Mouse (Mus musculus) embryo, embryonic 9.5 days (tissue): ENCODE measurements at regions not wholly inside any gene's neighbourhood (a gene's known extent, or its start where the extent isn't known, plus 50 kb on each side); places are given as distances from the start of the nearest gene placed in this dataset.
"Not testable (repeated sequence)": the region's sequence is repeated elsewhere in the genome, so short reads cannot be mapped to it uniquely, and the experiment has no call there.

Experiments used
- DNase-seq: peaks from one replicate; pipeline ENCODE4 v3.0.0-alpha.2; 2017; ENCODE audit errors: extremely low spot score

DNA sequence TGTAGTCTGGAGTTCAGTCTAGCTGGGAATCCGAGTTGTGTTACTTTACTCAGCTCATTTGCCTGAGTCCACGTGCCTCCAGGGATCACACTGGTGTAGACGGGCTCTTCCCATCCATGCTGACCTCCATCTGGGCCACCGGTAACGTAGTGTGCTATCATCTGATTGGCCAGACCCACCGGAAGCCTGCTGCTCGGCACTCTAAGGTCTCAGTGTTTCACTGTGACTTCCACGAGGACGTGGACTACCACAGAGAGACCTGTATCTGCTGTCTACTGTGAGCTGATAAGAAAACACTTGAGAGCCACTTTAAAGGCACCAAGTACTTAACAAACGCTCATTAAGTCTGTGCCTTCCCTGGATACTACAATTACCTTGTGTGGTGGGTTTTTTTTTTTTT is 262.8 kb upstream of the Nr5a2 start:
- no peak for DNase-seq

GRCm38 (mm10) chr1:137221087-137222057 is 261.1 kb upstream of the Nr5a2 start:
- peak; percentile 57 for DNase-seq

DNA sequence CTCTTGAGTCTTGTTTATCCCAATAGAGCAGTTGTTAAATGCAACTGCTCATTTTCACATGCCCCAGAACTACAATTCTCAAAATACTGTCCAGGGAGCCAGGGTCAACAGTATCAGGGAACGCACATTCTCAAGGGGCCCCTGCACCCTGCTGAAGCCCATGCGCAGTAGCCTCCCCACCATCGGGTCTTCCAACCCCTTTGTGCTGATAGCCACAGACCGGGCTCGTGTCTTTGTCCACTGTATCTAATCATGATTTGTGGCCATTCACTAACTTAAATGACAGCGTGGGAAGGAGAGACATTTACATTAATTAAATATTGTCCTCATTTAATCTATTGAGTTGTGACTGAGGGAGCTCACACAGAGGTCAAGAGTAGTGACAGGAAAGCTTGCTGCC is 260.0 kb upstream of the Nr5a2 start:
- DNase-seq: no peak

DNA sequence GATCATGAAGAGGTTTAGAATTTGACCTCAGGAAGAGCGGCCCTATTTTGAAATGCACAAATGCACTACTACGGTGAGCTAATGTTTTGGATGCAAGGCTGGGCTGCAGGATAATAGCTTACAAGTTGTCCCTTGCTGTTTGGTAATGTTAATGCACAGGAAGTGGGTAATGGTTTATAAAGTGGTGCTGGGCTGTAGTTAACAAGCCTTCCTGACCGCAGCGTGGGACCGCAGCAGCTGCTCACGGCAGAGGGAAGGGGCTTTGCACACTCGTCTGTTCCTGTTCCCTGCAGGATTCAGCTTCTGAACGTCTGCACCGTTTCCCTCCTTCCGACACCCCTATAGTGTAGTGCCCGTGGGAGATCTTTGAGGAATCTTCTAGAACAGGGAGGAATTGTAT is 258.4 kb upstream of the Nr5a2 start:
- no peak for DNase-seq

GRCm38 (mm10) chr1:137218096-137218495 is 257.8 kb upstream of the Nr5a2 start:
- no peak for DNase-seq

DNA sequence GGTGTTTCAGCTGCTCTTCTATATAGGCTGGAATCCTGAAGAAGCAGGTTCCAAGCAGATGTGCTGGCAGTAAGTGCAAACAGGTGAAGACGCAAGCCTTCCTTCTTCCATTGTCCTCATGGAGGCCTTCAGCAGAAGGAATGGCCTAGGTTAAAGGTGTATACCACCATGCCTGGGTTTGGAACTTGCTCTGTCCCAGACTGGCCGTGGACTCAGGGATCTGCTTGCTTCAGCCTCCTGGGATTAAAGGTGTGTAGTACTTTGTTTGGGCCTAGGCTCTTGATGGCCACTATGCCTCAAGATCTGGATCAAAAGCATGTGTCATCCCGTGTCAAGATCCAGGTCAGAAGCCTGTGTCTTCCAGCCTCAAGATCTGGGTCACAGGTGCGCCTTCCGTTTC is 257.0 kb upstream of the Nr5a2 start:
- DNase-seq: no peak

DNA sequence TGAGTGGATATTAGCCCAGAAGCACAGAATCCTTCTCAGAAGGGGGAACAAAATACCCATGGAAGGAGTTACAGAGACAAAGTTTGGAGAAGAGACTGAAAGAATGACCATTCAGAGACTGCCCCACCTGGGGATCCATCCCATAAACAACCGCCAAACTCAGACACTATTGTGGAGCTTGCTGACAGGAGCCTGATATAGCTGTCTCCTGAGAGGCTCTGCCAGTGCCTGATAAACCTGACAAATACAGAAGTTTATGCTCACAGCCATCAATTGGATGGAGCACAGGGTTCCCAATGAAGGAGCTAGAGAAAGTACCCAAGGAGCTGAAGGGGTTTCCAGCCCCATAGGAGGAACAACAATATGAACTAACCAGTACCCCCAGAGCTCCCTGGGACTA is 254.1 kb upstream of the Nr5a2 start:
- not testable (repeated sequence) for DNase-seq

DNA sequence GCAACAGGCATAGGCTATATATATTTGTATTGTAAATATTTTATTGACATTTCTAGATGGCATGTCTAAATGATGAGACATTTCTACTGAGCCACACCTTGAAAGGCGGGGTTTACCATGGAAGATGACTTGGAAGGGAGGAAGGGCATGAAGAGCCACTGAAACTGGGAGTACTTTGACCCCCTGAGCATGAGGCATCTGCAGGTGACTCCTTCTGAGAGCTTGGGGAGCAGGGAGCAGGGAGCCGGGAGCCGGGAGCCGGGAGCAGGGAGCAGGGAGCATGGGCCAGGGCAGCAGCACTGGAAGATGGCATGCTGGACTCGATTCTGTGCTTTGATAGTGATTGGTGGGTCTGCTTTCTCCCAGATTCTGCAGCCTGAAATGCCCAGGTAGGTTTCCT is 253.5 kb upstream of the Nr5a2 start:
- DNase-seq: no peak

- DNase-seq: no peak
Measured at GRCm38 (mm10) chr1:137212856-137213255, 252.6 kb upstream of the Nr5a2 start.

GRCm38 (mm10) chr1:137204371-137204770 is 244.1 kb upstream of the Nr5a2 start:
- DNase-seq: no peak

DNA sequence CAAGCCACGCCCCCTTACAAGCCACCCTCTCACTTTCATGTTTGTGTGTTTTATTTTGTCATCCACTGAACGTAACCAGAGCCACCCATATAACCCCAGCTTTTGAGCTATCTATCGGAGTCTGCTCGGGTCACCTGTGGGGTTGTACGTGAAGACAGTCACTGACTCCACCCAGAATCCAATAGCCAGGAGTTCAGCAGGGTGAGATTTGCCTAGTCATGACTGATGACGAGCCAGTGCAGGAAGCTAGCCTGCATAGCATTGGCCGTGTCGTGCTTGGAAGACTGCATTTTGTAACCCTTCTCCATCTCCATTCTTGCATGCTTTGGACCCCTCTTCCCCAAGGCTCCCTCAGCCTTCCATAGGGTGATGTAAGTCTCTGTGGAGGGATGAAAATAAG is 243.3 kb upstream of the Nr5a2 start:
- DNase-seq: no peak

GRCm38 (mm10) chr1:137200931-137201330 is 240.7 kb upstream of the Nr5a2 start:
- DNase-seq: no peak

DNA sequence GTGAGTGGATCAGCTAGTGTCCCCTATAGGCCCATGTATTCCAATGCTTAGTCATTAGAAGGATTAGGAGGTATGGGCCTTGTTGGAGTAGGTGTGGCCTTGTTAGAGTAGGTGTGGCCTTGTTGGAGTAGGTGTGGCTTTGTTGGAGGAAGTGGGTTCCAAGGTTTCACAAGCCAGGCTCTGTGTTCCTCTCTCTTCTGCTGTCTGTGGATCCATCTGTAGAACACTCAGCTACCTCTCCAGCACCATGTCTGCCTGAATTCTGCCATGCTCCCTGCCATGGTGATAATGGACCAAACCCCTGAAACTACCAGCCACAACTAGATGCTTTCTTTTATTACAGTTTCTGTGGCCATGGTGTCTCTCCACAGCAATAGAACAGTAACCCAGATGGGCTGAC is 235.7 kb upstream of the Nr5a2 start:
- no peak for DNase-seq

DNA sequence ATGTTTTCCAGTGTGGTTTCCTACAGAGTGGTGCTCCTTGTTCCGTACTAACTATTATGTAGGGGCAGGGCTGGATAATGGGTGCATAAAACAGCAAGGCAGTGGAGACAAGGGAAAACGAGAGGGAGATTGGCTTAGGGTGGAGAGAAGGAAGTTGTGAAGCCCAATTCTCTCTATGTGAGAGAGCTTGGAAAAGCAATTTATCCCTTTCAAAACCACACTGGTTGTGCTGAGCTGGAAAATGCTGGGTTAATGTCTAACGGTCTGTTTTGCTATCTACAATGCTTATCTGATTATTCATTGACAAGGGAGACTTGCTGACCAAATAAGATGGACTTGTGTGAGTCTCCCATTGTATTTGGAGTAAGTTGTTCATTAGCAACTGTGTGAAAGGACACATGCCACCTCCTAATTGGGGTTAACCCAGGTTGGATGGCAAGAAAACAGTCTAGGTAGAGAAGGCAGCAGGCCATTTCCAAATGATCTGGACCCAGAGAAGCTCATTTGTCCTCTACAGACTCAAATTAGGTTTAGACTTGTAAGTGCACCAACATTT is 234.9 kb upstream of the Nr5a2 start:
- DNase-seq: no peak

GRCm38 (mm10) chr1:137178231-137178630 is 218.0 kb upstream of the Nr5a2 start:
- DNase-seq: no peak

DNA sequence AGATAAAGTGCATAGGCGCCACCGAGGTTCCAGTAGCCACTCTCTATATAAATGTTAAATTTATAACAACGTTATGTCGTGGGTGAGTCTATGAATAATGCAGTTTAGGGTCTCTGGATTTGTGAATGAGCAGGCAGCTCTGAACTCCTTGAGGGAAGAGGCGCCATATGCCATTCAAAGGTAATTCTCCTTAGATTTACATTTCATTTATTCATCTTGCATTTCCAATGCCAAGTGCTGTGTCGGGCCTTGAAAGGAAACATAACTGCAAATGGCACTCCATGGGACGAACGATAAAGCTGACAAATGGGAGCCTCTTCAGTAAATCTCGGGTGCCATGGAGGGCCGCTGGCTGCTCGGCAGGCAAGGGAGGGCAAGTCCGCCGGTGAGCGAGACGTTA is 216.4 kb upstream of the Nr5a2 start:
- no peak for DNase-seq

- DNase-seq: peak; percentile 2
Measured at GRCm38 (mm10) chr1:137174081-137174480, 213.8 kb upstream of the Nr5a2 start.

GRCm38 (mm10) chr1:137172128-137172527 is 211.9 kb upstream of the Nr5a2 start:
- no peak for DNase-seq

GRCm38 (mm10) chr1:137171451-137171850 is 211.2 kb upstream of the Nr5a2 start:
- DNase-seq: no peak

DNA sequence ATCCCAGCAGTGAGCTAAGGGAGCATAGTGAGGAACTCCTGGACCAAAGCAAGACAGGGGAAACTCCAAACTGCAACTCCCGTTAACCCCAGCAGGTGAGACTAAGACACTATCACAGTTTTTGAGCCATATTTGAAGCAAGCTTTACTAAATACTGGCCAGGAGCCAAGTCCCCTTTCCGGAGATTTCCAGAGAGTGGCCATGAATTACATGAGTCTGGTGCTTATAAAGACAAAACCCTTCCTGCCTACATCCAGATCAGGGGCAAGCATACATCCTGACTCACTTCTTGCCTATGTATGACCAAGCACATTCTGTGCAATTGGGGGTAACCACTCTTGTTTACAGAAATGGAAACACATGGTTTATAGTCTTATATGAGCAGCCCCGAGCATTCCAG is 187.6 kb upstream of the Nr5a2 start:
- DNase-seq: no peak

DNA sequence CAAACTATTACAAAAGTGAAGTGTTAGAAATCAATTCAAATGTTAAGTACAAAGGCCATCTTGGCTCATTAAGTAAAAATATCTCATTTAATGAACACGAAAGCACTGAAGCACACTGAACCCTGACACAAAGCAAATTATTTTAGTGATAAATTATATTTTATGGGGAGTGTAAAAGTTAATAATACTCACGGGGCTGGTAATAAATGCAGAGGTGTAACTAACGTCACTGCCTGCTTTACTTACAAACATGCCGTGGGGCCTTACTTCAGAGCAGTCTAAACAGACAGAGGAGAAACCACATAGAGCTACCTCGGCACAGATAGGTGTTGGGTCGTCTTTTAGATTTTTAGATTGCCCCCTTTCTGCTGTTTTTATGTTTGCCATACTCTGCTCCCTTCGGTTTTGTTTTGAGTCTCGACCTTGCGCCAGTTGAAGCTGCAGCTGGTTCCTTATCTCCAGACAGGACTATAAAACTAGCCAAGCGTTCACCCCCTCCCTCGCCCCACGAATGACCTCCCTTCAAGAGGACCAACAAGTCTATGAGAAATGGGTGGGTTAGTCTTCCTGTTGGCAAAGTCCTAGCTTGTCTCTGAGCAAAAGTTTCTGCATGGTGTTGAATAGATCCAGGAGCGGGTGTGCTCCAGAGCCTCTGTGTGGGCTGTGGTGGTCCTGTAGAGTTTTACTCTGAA is 181.8 kb upstream of the Nr5a2 start:
- no peak for DNase-seq

GRCm38 (mm10) chr1:137141372-137141771 is 181.1 kb upstream of the Nr5a2 start:
- DNase-seq: no peak

DNA sequence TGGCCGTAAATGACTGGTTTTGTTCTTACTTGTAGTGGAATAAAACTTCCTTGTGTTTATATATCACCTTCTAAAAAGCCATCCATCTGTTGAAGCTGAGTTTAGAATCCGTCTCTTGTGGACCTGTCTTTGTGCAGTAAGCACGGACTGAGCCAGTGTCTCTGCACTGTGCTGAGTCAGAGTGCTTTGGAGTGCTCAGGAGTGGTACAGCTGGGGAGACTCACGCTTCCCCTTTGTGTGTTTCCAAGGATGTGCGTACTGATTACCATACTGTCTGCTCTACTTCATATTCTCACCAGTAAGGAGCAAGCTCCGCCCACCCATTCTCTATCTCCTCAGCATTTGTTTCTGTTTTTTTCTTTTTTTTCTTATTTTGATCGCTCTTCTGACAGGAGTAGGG is 175.9 kb upstream of the Nr5a2 start:
- DNase-seq: no peak
